ENCODE assay signal across 8 mouse cellular contexts in the genomic region with DNA sequence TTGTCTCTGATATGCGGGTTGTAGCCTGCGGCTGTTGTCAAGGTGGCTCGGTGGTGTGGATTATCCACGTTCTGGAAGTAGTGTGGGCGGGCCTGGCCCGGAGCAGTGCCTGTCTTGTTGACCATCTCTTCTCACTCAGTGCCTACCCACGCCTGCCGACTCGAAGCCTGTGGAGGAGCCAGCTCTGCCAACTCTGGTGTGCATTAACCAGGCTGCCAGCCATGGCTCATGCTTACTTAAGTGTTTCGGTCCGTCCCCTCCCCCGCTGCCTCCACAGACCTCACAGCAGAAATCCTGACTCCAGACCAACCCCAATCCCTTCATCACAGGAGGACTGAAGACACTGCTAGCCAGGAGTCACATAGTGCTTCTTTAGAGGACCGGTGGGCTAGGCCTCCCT. TPM values are rescaled to one million over a fixed set of nuclear protein-coding genes. Genes with fewer than 3 reads are reported as not detected.
A peak's percentile ranks its signal among the peaks of the same experiment; 100 is the strongest.
DNase-seq lines count a peak whose midpoint lies in the region; ATAC-seq and TF ChIP-seq lines count a peak whose summit lies in the region.

No protein-coding gene starts in this region.

- no peak for TF ChIP-seq CTCF in hindbrain, postnatal 0 days (IDR thresholded peaks at IDR 0.05; ENCODE audit: low read depth)

- H3K9ac ChIP-seq in hindbrain, postnatal 0 days (replicated peaks; ENCODE audit: low read length): no peak overlapping the region
- H3K9ac ChIP-seq in hindbrain, embryonic 13.5 days: no peak overlapping the region
- H3K9ac ChIP-seq in neural tube, embryonic 15.5 days (replicated peaks): no peak overlapping the region

- DNase-seq in hindbrain, postnatal 0 days (ENCODE audit: low spot score): peak; percentile 23
- DNase-seq in frontal cortex, postnatal 14 days (ENCODE audit: low spot score in 2 of 2): peak; percentile 45 to 56
- DNase-seq in kidney, postnatal 14 days: peak; percentile 88
- peak; percentile 83 to 88 for DNase-seq in right cerebral cortex, adult 2 months (ENCODE audit: low spot score in 2 of 2)
- DNase-seq in thymus, postnatal 25 days: no peak
- no peak for DNase-seq in gastrocnemius, adult 8-10 months (ENCODE audit: low spot score in 2 of 2)

- H3K4me3 ChIP-seq in hindbrain, postnatal 0 days (ENCODE audit: low read length): no peak overlapping the region
- H3K4me3 ChIP-seq in hindbrain, embryonic 13.5 days: no peak overlapping the region
- no peak overlapping the region for H3K4me3 ChIP-seq in neural tube, embryonic 15.5 days (replicated peaks)

- ATAC-seq in hindbrain, postnatal 0 days: no peak
- ATAC-seq in hindbrain, embryonic 13.5 days (ENCODE audit: low FRiP score): no peak
- no peak for ATAC-seq in neural tube, embryonic 15.5 days (ENCODE audit: low FRiP score)

- no peak overlapping the region for H3K27ac ChIP-seq in hindbrain, postnatal 0 days
- no peak overlapping the region for H3K27ac ChIP-seq in hindbrain, embryonic 13.5 days
- no peak overlapping the region for H3K27ac ChIP-seq in neural tube, embryonic 15.5 days (replicated peaks)

- H3K9me3 ChIP-seq in hindbrain, postnatal 0 days (ENCODE audit: low read length): no peaks in the 10 kb centered on the region
- no peaks in the 10 kb centered on the region for H3K9me3 ChIP-seq in hindbrain, embryonic 13.5 days
- H3K9me3 ChIP-seq in neural tube, embryonic 15.5 days (replicated peaks): no peaks in the 10 kb centered on the region

- WGBS in hindbrain, postnatal 0 days: 65% methylated on average over 13 of the region's 13 CpGs
- WGBS in hindbrain, embryonic 13.5 days: 81% methylated on average over 13 of the region's 13 CpGs
- 79% methylated on average over 13 of the region's 13 CpGs for WGBS in neural tube, embryonic 15.5 days

- H3K36me3 ChIP-seq in hindbrain, postnatal 0 days (ENCODE audit: insufficient read depth, low read length): no peaks in the 10 kb centered on the region
- H3K36me3 ChIP-seq in hindbrain, embryonic 13.5 days: no peaks in the 10 kb centered on the region
- no peaks in the 10 kb centered on the region for H3K36me3 ChIP-seq in neural tube, embryonic 15.5 days

- H3K27me3 ChIP-seq in hindbrain, postnatal 0 days (ENCODE audit: insufficient read depth, low read length): no peaks in the 10 kb centered on the region
- peaks cover 21% of the 10 kb centered on the region for H3K27me3 ChIP-seq in hindbrain, embryonic 13.5 days
- peaks cover 20% of the 10 kb centered on the region for H3K27me3 ChIP-seq in neural tube, embryonic 15.5 days (replicated peaks)

- H3K4me2 ChIP-seq in hindbrain, postnatal 0 days (ENCODE audit: low read depth, low read length): no peak overlapping the region
- H3K4me2 ChIP-seq in hindbrain, embryonic 13.5 days: no peak overlapping the region
- no peak overlapping the region for H3K4me2 ChIP-seq in neural tube, embryonic 15.5 days

- H3K4me1 ChIP-seq in hindbrain, postnatal 0 days (ENCODE audit: insufficient read depth, low read length): 0 out of 2 replicates have a peak, but pooled peaks cover 16% of the 10 kb centered on the region
- peaks cover 37% of the 10 kb centered on the region for H3K4me1 ChIP-seq in hindbrain, embryonic 13.5 days (replicated peaks)
- peaks cover 43% of the 10 kb centered on the region for H3K4me1 ChIP-seq in neural tube, embryonic 15.5 days

RNA-seq across cellular contexts. Expression of gene Cspg4, which starts 4.7 kb away (rescaled TPM):
- 42.1 and 46.6 TPM in 2 replicates for total RNA-seq in hindbrain, postnatal 0 days (2014; rRNA removed)
- 7.3 and 7.6 TPM in 2 replicates for polyA plus RNA-seq in hindbrain, postnatal 0 days (2015; fragmentation: Nextera tagmentation; extraction: Ambion mirVana)
- polyA plus RNA-seq in hindbrain, embryonic 13.5 days (2015; fragmentation: Nextera tagmentation; extraction: Ambion mirVana): 4.2 and 5.2 TPM in 2 replicates
- total RNA-seq in gastrocnemius, adult 8-10 months (2022): 1 to 10 TPM; 3.2 to 5.4 (median 4.2) TPM
- 10.5 and 13.1 TPM in 2 replicates for polyA plus RNA-seq in neural tube, embryonic 15.5 days (2015; fragmentation: Nextera tagmentation; extraction: Ambion mirVana)

RNA-seq across cellular contexts. Expression of gene Odf3l1, which starts 5.1 kb away (rescaled TPM):
- total RNA-seq in hindbrain, postnatal 0 days (2014; rRNA removed): 0.42 TPM in 1 of 2 replicates, not detected in the other
- 0.14 and 0.16 TPM in 2 replicates for polyA plus RNA-seq in hindbrain, postnatal 0 days (2015; fragmentation: Nextera tagmentation; extraction: Ambion mirVana)
- 0.18 TPM in 1 of 2 replicates, not detected in the other for polyA plus RNA-seq in hindbrain, embryonic 13.5 days (2015; fragmentation: Nextera tagmentation; extraction: Ambion mirVana)
- under 1 TPM in 1 of 4 experiments, not detected in 3; 0.27 TPM for total RNA-seq in gastrocnemius, adult 8-10 months (2022)
- 0.28 and 0.40 TPM in 2 replicates for polyA plus RNA-seq in neural tube, embryonic 15.5 days (2015; fragmentation: Nextera tagmentation; extraction: Ambion mirVana)

RNA-seq across cellular contexts. Expression of gene Snx33, which starts 58.6 kb away (rescaled TPM):
- 6.7 and 9.7 TPM in 2 replicates for total RNA-seq in hindbrain, postnatal 0 days (2014; rRNA removed)
- polyA plus RNA-seq in hindbrain, postnatal 0 days (2015; fragmentation: Nextera tagmentation; extraction: Ambion mirVana): 2.3 and 2.4 TPM in 2 replicates
- polyA plus RNA-seq in hindbrain, embryonic 13.5 days (2015; fragmentation: Nextera tagmentation; extraction: Ambion mirVana): 2.9 and 3.7 TPM in 2 replicates
- 1 to 10 TPM; 1.7 to 4.0 (median 3.1) TPM for total RNA-seq in gastrocnemius, adult 8-10 months (2022)
- polyA plus RNA-seq in neural tube, embryonic 15.5 days (2015; fragmentation: Nextera tagmentation; extraction: Ambion mirVana): 2.2 and 3.2 TPM in 2 replicates

Comparison
In these comparisons a context has a peak if more than half of its experiments do, and no peak if none do; other contexts are left out.
1. DNase-seq: peak in hindbrain, postnatal 0 days (single experiment), frontal cortex, postnatal 14 days (2 of 2), kidney, postnatal 14 days (single experiment) and right cerebral cortex, adult 2 months (2 of 2); none in thymus, postnatal 25 days (single experiment) and gastrocnemius, adult 8-10 months (0 of 2).